Mouse (Mus musculus) cerebellum, postnatal 25 days (tissue): ENCODE results near the gene Frmpd2.
"Not testable (repeated sequence)": the region's sequence is repeated elsewhere in the genome, so short reads cannot be mapped to it uniquely, and the experiment has no call there.

Source experiments
- DNase-seq, 2 experiments: peaks; one replicate each; pipeline ENCODE4 v3.0.0; 2021; ENCODE audit warnings: mixed read lengths in 2 of 2

The Frmpd2 gene

DNA sequence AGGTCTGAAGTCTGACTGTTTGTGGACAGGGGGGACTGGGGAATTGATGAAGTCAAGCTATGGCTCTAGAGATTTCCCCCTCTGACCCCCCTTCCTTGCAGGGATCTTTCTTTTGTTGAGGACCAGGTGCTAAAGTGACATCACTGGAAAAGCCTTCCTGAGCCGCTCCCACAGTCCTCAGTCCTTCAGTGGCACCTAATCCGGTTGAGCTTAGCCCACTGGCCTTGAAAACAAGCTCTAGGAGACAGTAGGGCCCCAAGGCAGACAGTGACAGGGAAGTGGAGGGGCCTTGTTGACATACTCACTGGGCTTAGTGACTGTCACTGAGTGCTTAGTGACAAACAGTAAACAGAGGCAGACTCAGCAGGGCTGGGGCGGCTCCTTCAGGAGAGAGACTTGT, at the start of gene Frmpd2:
Gene Frmpd2 (plus strand): TSS at position 366 of the 400 bp plus-strand sequence.
- no peak for DNase-seq

DNA sequence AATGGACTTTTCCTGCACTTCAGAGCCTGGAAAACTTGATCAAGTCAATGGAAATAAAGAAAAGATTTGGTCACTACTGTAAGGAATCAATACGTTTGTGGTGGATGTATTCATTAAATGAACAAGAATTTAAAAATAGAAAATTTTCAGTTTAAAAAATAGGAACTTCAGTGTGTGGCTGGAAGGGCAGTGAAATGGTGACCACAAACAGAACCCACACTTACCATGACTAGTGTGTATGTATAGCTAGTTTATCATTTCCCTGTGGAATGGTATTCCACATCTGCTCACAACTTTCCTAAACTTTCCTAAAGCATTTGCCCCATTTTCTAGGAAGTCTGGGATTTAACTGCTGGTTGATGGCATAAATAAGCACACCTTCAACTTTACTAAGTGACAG, 48.5 kb upstream of the Frmpd2 start:
- DNase-seq, result no peak

DNA sequence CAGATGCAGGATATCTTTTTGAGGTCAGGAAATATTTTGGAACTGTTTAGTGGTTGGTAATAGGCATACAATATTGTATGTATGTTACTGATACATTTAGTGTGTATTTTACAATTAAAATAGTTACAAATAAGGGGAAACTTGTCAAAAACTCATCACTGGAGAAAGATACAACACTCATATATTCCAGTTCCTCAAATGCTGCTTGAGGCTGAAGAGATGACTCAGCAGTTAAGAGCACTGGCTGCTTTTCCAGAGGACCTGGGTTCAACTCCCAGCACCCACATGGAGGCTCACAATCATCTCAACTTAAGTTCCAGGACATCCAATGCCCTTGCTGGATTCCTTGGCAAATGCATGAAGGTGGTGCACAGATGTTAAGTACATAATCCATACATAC, 47.4 kb upstream of the Frmpd2 start:
- no peak for DNase-seq

DNA sequence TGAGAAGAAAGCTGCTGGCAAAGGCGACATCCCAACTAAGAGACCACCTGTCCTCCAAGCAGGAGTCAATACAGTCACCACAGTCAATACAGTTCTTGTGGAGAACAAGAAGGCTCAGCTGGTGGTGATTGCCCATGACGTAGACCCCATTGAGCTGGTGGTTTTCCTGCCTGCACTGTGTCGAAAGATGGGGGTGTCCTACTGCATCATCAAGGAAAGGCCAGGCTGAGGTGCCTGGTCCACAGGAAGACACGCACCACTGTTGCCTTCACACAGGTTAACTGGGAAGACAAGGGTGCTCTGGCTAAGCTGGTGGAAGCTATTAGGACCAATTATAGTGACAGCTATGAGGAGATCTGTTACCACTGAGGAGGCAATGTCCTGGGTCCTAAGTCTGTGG, 39.0 kb upstream of the Frmpd2 start:
- not testable (repeated sequence) for DNase-seq

DNA sequence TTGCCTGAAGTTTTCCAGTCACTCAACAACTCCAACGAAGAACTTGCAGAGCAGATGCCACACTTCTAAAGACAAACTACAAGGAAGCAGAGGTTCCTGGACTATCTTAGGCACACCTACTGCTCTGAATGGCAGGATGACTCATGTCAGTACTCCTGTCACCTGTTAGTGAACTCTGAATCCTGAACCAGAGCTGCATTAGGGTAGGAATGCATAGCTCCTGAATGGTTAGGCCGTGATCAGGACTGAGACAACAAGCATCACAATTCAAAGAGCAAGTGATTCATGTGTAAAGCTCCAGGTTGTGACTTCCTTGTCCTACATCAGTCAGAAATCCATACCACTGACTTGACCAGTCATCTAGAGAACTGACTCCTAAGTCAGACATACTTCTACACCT, 27.7 kb upstream of the Frmpd2 start:
- no peak for DNase-seq

DNA sequence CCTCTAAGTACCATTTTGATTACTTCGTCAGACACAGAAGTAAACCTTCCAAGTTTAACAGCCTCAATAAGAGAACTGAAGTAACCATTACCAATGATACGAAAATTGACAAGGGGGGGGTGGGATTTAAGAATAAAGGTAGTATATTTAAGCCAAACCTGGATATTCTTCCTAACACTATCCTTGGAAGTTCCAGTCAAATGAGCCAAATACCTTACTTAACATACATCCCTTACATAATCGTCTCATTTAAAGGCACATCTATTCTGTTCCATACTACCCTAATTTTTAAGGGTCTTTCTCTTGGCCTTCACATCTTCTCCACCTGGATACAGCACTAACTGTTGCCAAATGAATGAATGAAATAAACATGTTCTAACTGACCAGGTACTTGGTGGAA, 25.5 kb upstream of the Frmpd2 start:
- no peak for DNase-seq

DNA sequence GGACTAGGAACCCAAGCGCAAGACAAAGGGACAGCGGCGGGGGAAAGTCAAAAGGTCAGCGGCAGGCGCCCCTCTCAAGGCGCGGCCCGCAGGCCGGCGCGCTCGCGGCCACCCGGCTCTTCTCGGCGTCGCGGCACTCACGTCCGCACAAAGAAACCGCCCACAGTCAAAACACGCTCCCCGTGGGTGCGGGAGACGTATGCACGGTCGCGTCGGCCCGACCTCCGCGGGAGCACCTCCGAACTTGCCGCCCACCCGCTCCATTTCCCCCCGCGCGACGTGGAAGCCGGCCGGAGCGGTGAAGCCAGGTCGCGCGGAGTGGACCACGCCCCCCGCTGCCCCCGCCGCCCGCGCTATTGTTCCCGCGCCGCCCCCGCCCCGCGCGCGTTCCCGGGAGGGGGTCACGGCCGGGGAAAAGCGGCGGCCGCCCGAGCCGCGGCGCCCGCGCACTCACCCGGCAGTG, 24.9 kb upstream of the Frmpd2 start:
- DNase-seq, result no peak

DNA sequence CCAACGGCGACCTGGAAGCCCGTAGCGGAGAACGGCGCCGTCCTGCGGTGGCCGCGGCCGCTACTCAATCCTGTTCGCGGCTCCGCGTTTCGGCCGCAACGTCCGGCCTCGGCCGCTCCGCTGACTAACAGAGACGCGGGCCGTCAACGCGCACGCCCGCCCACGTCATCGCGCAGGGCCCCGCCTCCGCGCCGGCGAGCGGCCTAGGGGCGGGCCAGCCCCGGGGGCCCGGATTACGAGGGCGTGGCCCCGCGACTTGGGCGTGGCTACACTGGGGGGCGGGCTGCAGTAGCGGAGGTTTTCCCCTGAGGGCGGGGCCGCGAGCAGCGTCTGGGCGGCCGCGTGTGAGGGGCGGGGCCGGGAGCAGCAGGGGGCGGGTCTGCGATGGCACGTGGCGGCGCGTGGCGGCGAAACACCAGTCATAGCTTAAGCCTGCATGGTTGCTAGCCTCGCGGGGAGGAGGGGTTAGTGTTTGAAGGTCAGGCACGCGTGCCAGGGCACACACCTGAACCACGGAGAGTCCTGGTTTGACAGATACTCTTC, 24.4 kb upstream of the Frmpd2 start, which contains the start of gene Mapk8:
Gene Mapk8 (minus strand): TSS at position 132 of the 543 bp plus-strand sequence.
- DNase-seq, result peak; percentile 96 to 98

DNA sequence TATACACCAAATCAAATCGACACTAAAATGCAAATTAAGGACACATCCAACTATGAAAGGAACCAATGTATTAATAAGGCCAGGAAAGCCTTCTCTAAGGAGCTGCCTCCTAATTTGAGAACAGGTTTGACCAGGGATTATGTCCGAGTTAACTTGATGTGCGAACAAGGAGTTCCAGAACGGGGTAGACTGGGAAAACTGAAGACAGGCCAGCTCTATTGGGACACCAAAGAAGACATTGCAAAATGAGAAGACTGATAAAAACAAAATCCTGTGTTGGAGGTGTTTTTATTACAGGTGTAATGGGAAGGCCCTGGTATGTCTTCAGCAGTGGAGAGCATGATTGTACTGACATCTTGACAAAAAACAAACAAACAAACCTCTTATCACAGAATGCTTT, 23.2 kb upstream of the Frmpd2 start:
- DNase-seq, result no peak

DNA sequence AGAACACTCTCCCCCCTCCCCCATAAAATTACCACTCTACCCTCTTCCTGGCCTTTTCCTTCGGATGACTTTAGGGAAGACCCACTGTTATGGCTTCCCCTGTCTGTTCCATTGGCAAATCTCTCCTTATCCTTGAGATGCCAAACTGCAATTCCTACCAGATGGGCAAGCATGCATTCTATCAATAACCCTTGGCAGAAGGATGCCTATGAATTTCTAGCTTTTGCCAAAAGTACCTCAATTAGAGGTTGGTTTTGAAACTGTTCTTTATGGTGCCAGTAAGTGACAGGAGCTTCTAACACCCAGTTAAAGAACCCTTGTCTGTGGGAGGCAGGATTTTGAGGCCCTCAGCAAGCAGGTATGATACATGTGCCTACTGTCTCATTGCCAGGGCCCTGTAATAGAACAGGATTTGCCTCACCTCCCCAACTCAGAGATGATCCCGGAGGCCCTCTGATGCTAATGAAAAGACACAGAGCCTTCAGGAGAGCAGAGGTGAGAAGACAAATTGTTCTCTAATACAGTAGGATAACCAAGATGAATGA, 22.1 kb upstream of the Frmpd2 start:
- no peak for DNase-seq

DNA sequence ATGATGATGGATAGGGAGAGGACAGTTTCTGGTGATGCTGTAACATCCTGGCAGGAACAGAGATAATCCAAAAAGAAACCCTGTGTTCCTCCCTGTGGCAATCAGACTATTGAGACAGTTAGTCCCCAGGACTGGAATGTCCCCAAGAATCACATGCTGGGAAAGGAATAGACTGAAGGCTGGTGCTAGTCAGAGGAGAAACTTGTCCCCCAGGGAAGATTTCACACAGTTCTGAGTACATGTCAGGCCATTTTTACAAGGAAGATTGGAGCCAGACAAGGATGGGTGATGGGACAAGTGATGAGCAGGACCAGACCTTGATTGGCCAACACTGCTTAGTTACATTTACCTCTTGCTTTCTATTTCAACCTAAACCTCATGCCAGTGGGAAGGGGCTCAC, 21.2 kb upstream of the Frmpd2 start:
- DNase-seq, result no peak

DNA sequence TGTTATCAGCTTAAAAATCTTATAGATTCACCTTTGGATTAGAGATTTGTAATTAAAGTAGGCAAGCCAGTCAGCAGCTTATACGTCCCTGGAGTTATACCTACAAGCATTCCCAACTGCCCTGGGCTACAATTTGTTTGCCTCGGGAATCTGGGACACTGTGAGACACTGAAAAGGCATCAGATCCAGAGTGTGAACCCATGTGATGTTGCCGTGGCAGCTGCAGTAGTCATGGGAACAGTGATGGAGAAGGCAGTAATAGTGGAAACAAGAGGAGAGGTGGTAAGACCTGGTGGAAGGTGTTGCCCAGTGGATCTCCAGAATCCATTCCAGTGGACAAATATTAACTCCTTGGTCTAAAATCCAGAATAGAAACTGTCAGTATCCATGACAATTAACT, 7.8 kb upstream of the Frmpd2 start:
- no peak for DNase-seq

DNA sequence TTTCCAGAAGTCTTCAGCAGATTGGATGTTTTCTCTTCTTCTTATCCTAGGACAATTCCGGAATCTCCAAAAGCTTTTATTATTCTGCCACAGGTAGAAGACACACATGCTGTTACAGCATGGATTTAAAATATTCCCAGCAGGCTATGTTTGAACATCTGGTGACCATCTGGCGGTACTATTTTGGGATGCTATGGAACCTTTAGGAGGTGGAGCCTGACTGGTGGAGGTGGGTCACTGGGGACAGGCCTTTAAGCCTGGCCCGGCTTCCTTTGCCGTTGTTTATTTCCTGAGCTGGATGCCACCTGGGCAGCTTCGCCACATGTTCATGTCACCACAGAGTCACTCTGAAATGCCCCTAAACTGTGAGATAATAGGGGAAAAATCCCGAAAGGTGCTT, 3.7 kb upstream of the Frmpd2 start:
- no peak for DNase-seq

DNA sequence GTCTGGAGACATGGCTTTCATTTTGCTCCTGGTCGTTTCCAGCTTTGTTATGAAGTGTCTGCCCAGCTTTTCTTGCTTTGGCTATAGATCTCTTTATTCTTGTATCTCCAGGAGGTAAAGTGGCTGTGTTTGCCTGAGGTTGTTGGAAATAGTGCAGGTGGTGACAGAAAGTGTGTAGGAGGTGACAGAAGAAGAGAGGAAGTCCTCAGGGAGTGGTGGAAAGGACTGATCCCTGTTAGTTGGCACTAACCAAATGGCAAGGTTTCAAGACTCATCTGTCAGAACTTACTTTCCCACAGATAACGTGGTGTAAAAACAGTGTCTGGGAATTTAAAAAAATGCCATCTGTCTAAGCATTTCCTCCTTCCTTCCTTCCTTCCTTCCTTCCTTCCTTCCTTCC, 3.0 kb downstream of the Frmpd2 start:
- DNase-seq, result no peak

DNA sequence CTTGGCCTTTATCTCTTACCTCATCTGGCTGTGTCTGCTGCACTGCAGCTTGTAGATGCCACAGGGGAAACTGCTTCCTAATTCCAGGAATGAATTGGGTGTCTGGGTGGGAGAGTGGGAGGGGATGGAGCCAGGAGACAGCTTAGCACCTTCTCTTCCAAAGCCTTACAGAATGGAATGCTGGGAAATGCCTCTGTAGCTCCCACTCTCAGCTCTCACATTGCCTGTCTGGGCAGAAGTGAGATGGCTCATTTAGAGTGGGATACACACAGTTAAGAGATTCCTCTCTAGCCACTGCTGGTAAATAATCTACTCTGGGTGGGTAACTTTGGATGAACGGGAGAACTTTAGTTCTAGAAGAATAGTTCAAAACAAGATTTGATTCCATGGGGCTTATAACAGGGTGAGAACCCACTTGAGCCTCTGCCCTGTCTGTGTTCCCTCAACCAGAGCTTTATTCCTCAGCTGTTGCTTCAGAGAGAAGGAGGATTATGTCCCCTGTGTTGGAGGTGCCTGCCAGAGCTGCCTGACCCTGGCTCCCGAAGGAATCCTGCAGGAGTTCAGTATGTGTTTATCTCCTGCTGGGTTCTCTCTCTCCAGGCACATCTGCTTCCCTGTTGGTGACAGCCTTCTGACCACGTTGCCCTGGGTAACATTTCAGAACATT, 4.7 kb downstream of the Frmpd2 start:
- no peak for DNase-seq

DNA sequence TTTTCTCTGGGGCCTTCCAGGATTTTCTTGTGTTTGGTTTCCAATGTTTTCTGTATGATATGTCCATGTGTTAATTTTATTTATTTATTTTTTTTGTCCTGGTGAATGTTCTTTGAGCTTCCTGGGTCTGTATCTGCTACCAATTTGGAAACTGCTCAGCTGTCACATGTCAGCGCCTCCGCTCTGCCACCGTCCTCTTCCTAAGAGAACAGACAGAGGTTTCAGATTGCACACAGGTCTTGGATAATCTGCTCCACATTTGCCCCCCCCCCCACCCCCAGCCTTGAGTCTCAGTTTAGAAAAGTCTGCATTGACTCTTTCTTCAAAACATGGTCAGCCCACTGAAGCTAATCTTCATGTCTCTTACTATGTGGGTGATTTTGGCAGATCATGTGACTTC, 10.5 kb downstream of the Frmpd2 start:
- DNase-seq, result no peak

DNA sequence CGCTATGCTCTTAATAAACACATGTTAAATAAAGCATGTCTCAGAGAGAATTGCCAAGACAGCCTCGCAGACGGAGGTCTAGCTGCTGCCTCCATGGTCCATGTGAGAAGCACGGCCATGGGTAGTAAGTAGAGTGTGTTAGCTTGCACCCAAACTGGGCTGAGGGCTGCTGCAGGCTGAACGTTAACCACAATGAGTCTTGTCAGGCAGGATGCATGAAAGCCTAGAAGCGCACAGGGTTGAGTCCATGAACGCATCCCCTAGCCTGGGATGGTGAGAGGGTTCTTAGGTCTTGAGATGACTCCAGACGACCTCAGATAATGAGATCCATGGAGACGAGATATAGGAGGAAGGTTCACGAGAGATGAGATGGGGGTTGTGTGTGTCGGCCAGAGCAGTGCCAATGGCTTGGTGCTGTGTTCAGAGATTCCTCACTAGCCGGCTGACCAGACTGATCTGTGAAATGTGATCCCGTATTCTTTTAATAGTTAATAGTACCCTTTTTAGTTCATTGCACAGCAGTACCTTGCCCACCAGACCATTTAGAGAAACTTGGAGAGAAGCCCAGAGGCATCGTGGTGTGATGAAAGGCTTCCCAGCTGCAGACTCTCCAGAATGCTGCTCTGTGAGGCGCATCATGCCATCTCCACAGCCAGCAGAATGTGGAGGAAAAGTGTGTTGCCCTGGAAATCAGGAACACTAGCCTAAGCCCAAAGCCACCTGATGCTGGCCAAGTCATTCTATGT, 16.5 kb downstream of the Frmpd2 start:
- DNase-seq, result no peak

DNA sequence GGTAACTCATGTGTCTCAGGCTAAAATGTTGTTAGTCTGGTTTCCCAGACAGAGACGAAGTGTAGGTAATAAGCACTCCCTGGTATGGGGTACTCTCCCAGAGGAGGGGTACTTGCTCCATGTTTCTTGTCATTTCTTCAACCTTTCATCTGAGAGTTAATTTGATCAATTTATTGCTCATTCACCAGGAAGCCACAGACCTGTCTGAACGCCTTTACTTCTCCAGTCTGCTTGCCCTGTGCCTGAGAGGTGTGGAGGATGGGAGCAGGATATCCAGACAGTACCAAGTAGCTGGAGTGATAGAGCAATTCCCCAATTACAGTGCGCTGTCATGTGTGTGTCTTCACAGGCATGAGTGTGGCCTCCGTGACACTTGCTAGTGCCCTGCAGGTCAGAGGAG, 23.7 kb downstream of the Frmpd2 start:
- no peak for DNase-seq

DNA sequence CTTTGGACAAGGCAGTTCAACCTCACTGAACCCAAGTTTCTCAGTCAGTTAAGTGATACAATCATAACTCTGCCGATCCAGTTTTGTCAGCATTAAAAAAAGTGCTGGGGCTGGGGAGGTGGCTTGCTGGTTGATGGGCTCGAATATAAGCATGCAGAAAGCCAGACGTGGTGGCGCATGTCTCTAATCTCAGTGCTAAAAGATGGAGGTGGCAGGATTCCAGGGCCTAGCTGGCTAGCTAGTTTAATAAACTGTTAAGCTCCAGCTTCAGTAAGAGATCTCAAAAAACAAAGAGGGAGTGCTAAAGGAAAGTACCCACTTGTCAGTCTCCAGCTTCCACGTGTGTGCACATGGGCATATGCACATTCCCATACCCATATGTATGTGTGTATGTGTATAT, 25.9 kb downstream of the Frmpd2 start:
- DNase-seq, result no peak

DNA sequence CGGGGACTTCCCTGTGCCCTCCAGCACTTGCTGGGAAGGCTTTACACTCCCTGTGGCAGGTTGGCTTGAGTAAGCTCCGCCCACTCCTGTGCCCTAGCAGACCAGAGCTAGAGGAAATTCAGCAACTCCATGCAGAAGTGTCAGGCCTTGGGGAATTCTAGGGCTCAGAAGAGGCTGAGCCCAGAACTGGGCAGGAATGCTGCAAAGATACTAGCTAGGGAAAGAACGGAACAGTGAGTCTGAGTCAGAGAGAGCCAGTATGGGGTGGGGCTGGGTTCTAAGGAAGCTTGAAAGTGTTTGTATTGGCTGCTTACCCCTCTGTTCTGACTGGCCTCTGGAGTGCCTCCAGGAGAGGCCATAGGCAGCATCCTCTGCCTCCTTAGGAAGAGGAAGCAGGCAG, 27.4 kb downstream of the Frmpd2 start:
- DNase-seq, result no peak

DNA sequence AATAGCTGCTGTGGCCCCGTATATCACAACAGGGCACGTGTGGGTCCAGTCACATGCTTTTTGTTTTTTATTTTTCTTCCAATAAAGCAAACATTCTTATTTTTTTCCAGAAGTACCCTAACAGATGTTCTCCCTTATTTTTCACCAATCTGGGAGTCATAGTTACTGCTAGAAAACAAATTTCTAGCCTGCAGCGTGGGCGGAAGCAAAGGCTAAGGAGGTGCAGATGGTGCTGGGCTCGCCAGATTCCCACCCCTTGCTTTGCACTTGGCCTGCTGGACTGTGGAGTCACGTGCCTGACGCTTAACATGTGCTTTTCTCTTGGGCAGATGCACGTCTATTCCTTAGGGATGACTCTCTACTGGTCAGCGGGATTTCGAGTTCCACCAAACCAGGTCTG, 29.1 kb downstream of the Frmpd2 start:
- no peak for DNase-seq

DNA sequence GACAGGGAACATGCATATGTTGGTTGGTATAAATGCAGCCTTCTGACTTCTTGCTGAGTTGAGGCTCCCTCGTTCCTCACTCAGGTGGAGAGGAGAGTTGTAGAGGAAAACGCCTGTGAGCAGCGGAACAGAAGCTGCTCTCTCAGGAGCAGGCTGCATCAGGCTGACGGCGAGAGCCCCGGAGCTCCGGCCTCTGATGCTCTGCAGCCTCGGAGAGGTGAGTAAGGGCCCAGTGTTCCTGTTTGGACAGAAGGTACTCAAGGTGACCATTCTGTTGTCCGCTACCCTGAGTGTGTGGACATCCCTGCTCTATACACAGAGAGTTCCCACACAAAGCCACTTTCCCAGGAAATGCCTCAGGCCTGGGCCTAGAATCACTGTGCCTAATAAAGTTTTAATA, 31.8 kb downstream of the Frmpd2 start:
- no peak for DNase-seq

DNA sequence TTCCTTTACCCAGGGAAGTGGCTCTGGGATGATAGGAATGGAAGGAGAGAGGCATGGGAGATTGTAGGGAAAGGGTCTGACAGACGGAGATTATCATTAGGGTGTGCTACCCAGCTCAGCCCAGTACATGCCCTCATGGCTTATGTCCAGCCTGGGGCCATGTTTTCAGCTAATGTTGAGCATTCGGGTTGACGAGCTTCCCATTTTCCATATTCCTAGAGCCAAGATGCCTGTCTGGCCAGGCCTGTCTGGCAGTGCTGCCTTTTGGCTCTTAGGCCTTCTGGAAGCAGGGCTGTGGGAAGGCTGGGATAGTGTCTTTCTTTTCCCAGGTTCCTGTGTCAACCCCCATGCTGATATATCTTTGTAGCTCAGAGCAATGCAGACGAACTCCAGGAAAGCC, 35.2 kb downstream of the Frmpd2 start:
- peak in 1 of 2 experiments; percentile 18 for DNase-seq

DNA sequence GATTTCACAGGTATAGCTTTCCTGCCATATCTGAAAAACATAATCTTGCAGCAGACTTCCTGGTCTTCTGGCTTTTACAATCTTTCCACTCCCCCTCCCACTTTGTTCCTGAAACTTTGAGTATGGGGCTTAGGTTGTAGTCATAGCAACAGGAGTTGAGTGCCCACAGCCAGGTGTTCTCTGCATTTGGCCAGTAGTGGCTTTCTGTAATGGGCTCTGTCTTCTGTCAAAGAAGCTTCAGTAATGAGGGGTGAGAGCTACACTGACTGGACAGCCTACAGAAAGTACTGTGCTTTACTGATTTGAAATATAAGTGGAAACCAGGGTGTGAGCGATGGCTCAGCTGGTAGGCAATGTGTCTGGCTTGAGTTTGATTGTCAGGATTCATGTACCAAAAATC, 37.2 kb downstream of the Frmpd2 start:
- DNase-seq, result no peak
